Mouse (Mus musculus) kidney, adult 2 months (tissue): Measurements from ENCODE around the gene Tob1.

Experiments
- CTCF ChIP-seq: fragments of 200-500 bp; conservative IDR thresholded peaks from 2 replicates; pipeline ENCODE4 v1.5.1; 2011; ENCODE audit warnings: low read depth, mild to moderate bottlenecking, control low read depth, low read length, moderate library complexity, mixed read lengths; ENCODE audit not compliant: insufficient read depth, insufficient read length
- POLR2A ChIP-seq: fragments of 200-500 bp; IDR thresholded peaks from one replicate; pipeline ENCODE4 v1.6.1; 2011; ENCODE audit warnings: low read depth, low read length, control low read depth

DNA sequence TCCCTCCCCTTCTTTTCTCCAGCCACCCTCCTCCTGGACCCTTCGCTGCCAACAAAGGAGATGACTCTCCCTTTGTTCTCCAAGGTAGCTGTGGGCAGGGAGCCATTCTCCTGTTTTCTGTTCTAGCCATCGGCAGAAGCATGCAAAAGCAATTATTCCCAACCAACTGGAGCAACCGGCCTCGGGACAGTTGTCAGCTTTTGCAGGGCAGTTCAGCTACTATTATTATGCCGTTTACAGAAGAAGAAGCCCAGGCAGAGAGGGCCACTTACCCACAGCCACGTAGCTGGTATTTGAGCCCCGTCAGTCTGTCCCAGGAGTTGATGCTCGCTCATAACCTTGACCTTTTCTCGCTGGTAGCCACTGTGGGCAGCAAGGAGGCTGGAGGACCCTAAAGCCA is 17.2 kb downstream of the Tob1 start:
- TF ChIP-seq CTCF (no peak), POLR2A (no peak)
